Mouse (Mus musculus): ENCODE results near the gene Knl1.

Knl1 gene

GRCm38 (mm10) chr2:119113121-119113925 lies 66.4 kb downstream of the Knl1 start:
- TF ChIP-seq POU5F1 (IDR thresholded peaks at IDR 0.05; ENCODE audit: borderline replicate concordance, low read length), result no peak
- no peak for TF ChIP-seq NANOG (IDR thresholded peaks at IDR 0.05; ENCODE audit: borderline replicate concordance, low read length)
- TF ChIP-seq CTCF (conservative IDR thresholded peaks at IDR 0.05; ENCODE audit: low read length), result no peak
- Histone ChIP-seq H3K4me1 (replicated peaks; ENCODE audit: low read depth, low read length) (peaks cover 30% of the 10 kb centered on the region), H3K36me3 (ENCODE audit: insufficient read depth, low read length) (peaks cover 60% of the 10 kb centered on the region), H3K4me3 (replicated peaks; ENCODE audit: low read length) (peak overlapping the region; percentile 92), H3K9me3 (ENCODE audit: low read length) (no peaks in the 10 kb centered on the region), H3K27me3 (ENCODE audit: insufficient read depth, low read length) (no peaks in the 10 kb centered on the region)

- Histone ChIP-seq H3K4me3 (replicated peaks; ENCODE audit: low read length) (no peak overlapping the region), H3K9me3 (ENCODE audit: low read length) (no peaks in the 10 kb centered on the region), H3K27me3 (ENCODE audit: insufficient read depth, low read length) (no peaks in the 10 kb centered on the region), H3K36me3 (ENCODE audit: insufficient read depth, low read length) (peaks cover 99% of the 10 kb centered on the region), H3K4me1 (replicated peaks; ENCODE audit: low read depth, low read length) (0 out of 2 replicates have a peak, but pooled peaks cover 3% of the 10 kb centered on the region)
- TF ChIP-seq NANOG (IDR thresholded peaks at IDR 0.05; ENCODE audit: borderline replicate concordance, low read length), result no peak
- no peak for TF ChIP-seq CTCF (conservative IDR thresholded peaks at IDR 0.05; ENCODE audit: low read length)
- TF ChIP-seq POU5F1 (IDR thresholded peaks at IDR 0.05; ENCODE audit: borderline replicate concordance, low read length), result no peak
These were observed 89.5 kb downstream of the Knl1 start for GRCm38 (mm10) chr2:119136346-119136898.

- no peak overlapping the region for H3K4me3 ChIP-seq (replicated peaks; ENCODE audit: low read length)
- TF ChIP-seq NANOG (IDR thresholded peaks at IDR 0.05; ENCODE audit: borderline replicate concordance, low read length) (no peak), CTCF (conservative IDR thresholded peaks at IDR 0.05; ENCODE audit: low read length) (peak; percentile 65)
These were observed 98.3 kb downstream of the Knl1 start for GRCm38 (mm10) chr2:119145199-119145598.

GRCm38 (mm10) chr2:119146435-119146834 lies 99.5 kb downstream of the Knl1 start:
- Histone ChIP-seq H3K4me1 (replicated peaks; ENCODE audit: low read depth, low read length) (peaks cover 53% of the 10 kb centered on the region), H3K4me3 (replicated peaks; ENCODE audit: low read length) (no peak overlapping the region), H3K9me3 (ENCODE audit: low read length) (no peaks in the 10 kb centered on the region), H3K27me3 (ENCODE audit: insufficient read depth, low read length) (no peaks in the 10 kb centered on the region), H3K36me3 (ENCODE audit: insufficient read depth, low read length) (peaks cover 97% of the 10 kb centered on the region)
- TF ChIP-seq CTCF (conservative IDR thresholded peaks at IDR 0.05; ENCODE audit: low read length) (no peak), POU5F1 (IDR thresholded peaks at IDR 0.05; ENCODE audit: borderline replicate concordance, low read length) (no peak), NANOG (IDR thresholded peaks at IDR 0.05; ENCODE audit: borderline replicate concordance, low read length) (no peak)

More at GRCm38 (mm10) chr2:119145199-119145598, 98.3 kb downstream of the Knl1 start:
- Histone ChIP-seq H3K4me1 (replicated peaks; ENCODE audit: low read depth, low read length) (peaks cover 53% of the 10 kb centered on the region), H3K36me3 (ENCODE audit: insufficient read depth, low read length) (peaks cover 97% of the 10 kb centered on the region), H3K9me3 (ENCODE audit: low read length) (no peaks in the 10 kb centered on the region), H3K27me3 (ENCODE audit: insufficient read depth, low read length) (no peaks in the 10 kb centered on the region)

- Histone ChIP-seq H3K9me3 (ENCODE audit: low read length) (no peaks in the 10 kb centered on the region), H3K4me3 (replicated peaks; ENCODE audit: low read length) (peak overlapping the region; percentile 32), H3K36me3 (ENCODE audit: insufficient read depth, low read length) (peaks cover 97% of the 10 kb centered on the region), H3K4me1 (replicated peaks; ENCODE audit: low read depth, low read length) (peaks cover 51% of the 10 kb centered on the region), H3K27me3 (ENCODE audit: insufficient read depth, low read length) (no peaks in the 10 kb centered on the region)
- no peak for TF ChIP-seq POU5F1 (IDR thresholded peaks at IDR 0.05; ENCODE audit: borderline replicate concordance, low read length)
- no peak for TF ChIP-seq CTCF (conservative IDR thresholded peaks at IDR 0.05; ENCODE audit: low read length)
- TF ChIP-seq NANOG (IDR thresholded peaks at IDR 0.05; ENCODE audit: borderline replicate concordance, low read length), result no peak
These were observed 100.3 kb downstream of the Knl1 start for GRCm38 (mm10) chr2:119147160-119147678.

GRCm38 (mm10) chr2:119147775-119148174 lies 100.9 kb downstream of the Knl1 start:
- Histone ChIP-seq H3K4me1 (replicated peaks; ENCODE audit: low read depth, low read length) (peaks cover 45% of the 10 kb centered on the region), H3K27me3 (ENCODE audit: insufficient read depth, low read length) (no peaks in the 10 kb centered on the region), H3K36me3 (ENCODE audit: insufficient read depth, low read length) (peaks cover 97% of the 10 kb centered on the region), H3K9me3 (ENCODE audit: low read length) (no peaks in the 10 kb centered on the region), H3K4me3 (replicated peaks; ENCODE audit: low read length) (peak overlapping the region; percentile 32; the same call in 1 of the 2 replicates)
- TF ChIP-seq CTCF (conservative IDR thresholded peaks at IDR 0.05; ENCODE audit: low read length) (no peak), POU5F1 (IDR thresholded peaks at IDR 0.05; ENCODE audit: borderline replicate concordance, low read length) (no peak), NANOG (IDR thresholded peaks at IDR 0.05; ENCODE audit: borderline replicate concordance, low read length) (no peak)

GRCm38 (mm10) chr2:119152255-119152654 lies 105.3 kb downstream of the Knl1 start:
- TF ChIP-seq CTCF (conservative IDR thresholded peaks at IDR 0.05; ENCODE audit: low read length) (no peak), NANOG (IDR thresholded peaks at IDR 0.05; ENCODE audit: borderline replicate concordance, low read length) (no peak), POU5F1 (IDR thresholded peaks at IDR 0.05; ENCODE audit: borderline replicate concordance, low read length) (no peak)
- Histone ChIP-seq H3K9me3 (ENCODE audit: low read length) (no peaks in the 10 kb centered on the region), H3K27me3 (ENCODE audit: insufficient read depth, low read length) (0 out of 2 replicates have a peak, but pooled peaks cover 4% of the 10 kb centered on the region), H3K4me1 (replicated peaks; ENCODE audit: low read depth, low read length) (peaks cover 55% of the 10 kb centered on the region), H3K4me3 (replicated peaks; ENCODE audit: low read length) (no peak overlapping the region), H3K36me3 (ENCODE audit: insufficient read depth, low read length) (peaks cover 79% of the 10 kb centered on the region)

- Histone ChIP-seq H3K4me3 (replicated peaks; ENCODE audit: low read length) (no peak overlapping the region), H3K9me3 (ENCODE audit: low read length) (no peaks in the 10 kb centered on the region), H3K4me1 (replicated peaks; ENCODE audit: low read depth, low read length) (peaks cover 35% of the 10 kb centered on the region), H3K36me3 (ENCODE audit: insufficient read depth, low read length) (peaks cover 55% of the 10 kb centered on the region), H3K27me3 (ENCODE audit: insufficient read depth, low read length) (0 out of 2 replicates have a peak, but pooled peaks cover 4% of the 10 kb centered on the region)
- TF ChIP-seq POU5F1 (IDR thresholded peaks at IDR 0.05; ENCODE audit: borderline replicate concordance, low read length), result no peak
- TF ChIP-seq CTCF (conservative IDR thresholded peaks at IDR 0.05; ENCODE audit: low read length), result no peak
- TF ChIP-seq NANOG (IDR thresholded peaks at IDR 0.05; ENCODE audit: borderline replicate concordance, low read length), result no peak
These were observed 107.8 kb downstream of the Knl1 start for GRCm38 (mm10) chr2:119154683-119155082.

Data from E14TG2a.4 (cell line).